17 mouse cellular contexts compared by ENCODE assay signal in genomic region chr7:49071141-49071567, GRCm38 (mm10).
DNase-seq lines count a peak whose midpoint lies in the region; ATAC-seq lines count a peak whose summit lies in the region.
"Had no signal": no experiment of that assay in that cellular context is flagged by ENCODE, and none has a peak within 500 bp of the region (broad histone marks: within the 10 kb centered on the region; RNA-seq: fewer than 3 reads in every experiment).

No protein-coding gene starts in this region.

- H3K4me1 ChIP-seq in hindbrain, embryonic 15.5 days (replicated peaks) = peaks cover 56% of the 10 kb centered on the region
- H3K4me1 ChIP-seq in neural tube, embryonic 14.5 days (ENCODE audit: control insufficient read depth, insufficient read depth, low read length) = peaks cover 37% of the 10 kb centered on the region
- H3K4me1 ChIP-seq: embryonic facial prominence, embryonic 12.5 days; liver, embryonic 15.5 days had no signal

- H3K27ac ChIP-seq in hindbrain, embryonic 15.5 days (replicated peaks) = peak overlapping the region; percentile 6; the same call in 1 of the 2 replicates
- peak overlapping the region; percentile 12; the same call in 1 of the 2 replicates for H3K27ac ChIP-seq in neural tube, embryonic 14.5 days (ENCODE audit: low read depth, low read length)
- H3K27ac ChIP-seq: embryonic facial prominence, embryonic 12.5 days; limb, embryonic 12.5 days; liver, embryonic 15.5 days had no signal

- no peaks in the 10 kb centered on the region for H3K9me3 ChIP-seq in hindbrain, embryonic 15.5 days
- H3K9me3 ChIP-seq in neural tube, embryonic 14.5 days (ENCODE audit: control insufficient read depth, low read length) = no peaks in the 10 kb centered on the region
- H3K9me3 ChIP-seq: embryonic facial prominence, embryonic 12.5 days; limb, embryonic 12.5 days; liver, embryonic 15.5 days had no signal

- no peak for DNase-seq in frontal cortex, postnatal 10 days (ENCODE audit: low spot score in 2 of 2)
- DNase-seq in brain, adult 2 months (ENCODE audit: low read depth, low spot score) = peak; percentile 79
- DNase-seq in urinary bladder, postnatal 25 days (ENCODE audit: low spot score) = no peak
- DNase-seq in frontal cortex, postnatal 25 days (ENCODE audit: low spot score in 2 of 2) = no peak
- no peak for DNase-seq in cerebellum, adult 9-10 months
- DNase-seq: adrenal gland, adult 8-10 months; cerebellum, postnatal 10 days; kidney, postnatal 10 days; right cerebral cortex, postnatal 4 days; thymus, adult 2 months had no signal

- ATAC-seq in frontal cortex, adult (ENCODE audit: low TSS enrichment) = peak; percentile 42
- ATAC-seq in hindbrain, embryonic 15.5 days (ENCODE audit: low FRiP score, low read depth) = no peak
- no peak for ATAC-seq in neural tube, embryonic 14.5 days (ENCODE audit: low read depth)
- ATAC-seq: intestine, postnatal 0 days had no signal

- no peak overlapping the region for H3K9ac ChIP-seq in hindbrain, embryonic 15.5 days
- H3K9ac ChIP-seq in neural tube, embryonic 14.5 days (replicated peaks; ENCODE audit: low read depth, low read length) = no peak overlapping the region
- H3K9ac ChIP-seq: embryonic facial prominence, embryonic 12.5 days; limb, embryonic 12.5 days; liver, embryonic 15.5 days had no signal

- H3K36me3 ChIP-seq in hindbrain, embryonic 15.5 days = no peaks in the 10 kb centered on the region
- no peaks in the 10 kb centered on the region for H3K36me3 ChIP-seq in neural tube, embryonic 14.5 days (ENCODE audit: control insufficient read depth, insufficient read depth, low read length)
- H3K36me3 ChIP-seq: embryonic facial prominence, embryonic 12.5 days; limb, embryonic 12.5 days; liver, embryonic 15.5 days had no signal

- 18% methylated on average over 7 of the region's 7 CpGs for WGBS in hindbrain, embryonic 15.5 days
- 7% methylated on average over 7 of the region's 7 CpGs for WGBS in neural tube, embryonic 14.5 days

- H3K27me3 ChIP-seq in hindbrain, embryonic 15.5 days = no peaks in the 10 kb centered on the region
- no peaks in the 10 kb centered on the region for H3K27me3 ChIP-seq in neural tube, embryonic 14.5 days (ENCODE audit: control insufficient read depth, insufficient read depth, low read length)

- H3K4me3 ChIP-seq in hindbrain, embryonic 15.5 days = no peak overlapping the region
- no peak overlapping the region for H3K4me3 ChIP-seq in neural tube, embryonic 14.5 days (ENCODE audit: low read depth, low read length)
- H3K4me3 ChIP-seq: embryonic facial prominence, embryonic 12.5 days; limb, embryonic 12.5 days; liver, embryonic 15.5 days had no signal

- no peak overlapping the region for H3K4me2 ChIP-seq in hindbrain, embryonic 15.5 days
- no peak overlapping the region for H3K4me2 ChIP-seq in neural tube, embryonic 14.5 days (ENCODE audit: low read depth, low read length)
- H3K4me2 ChIP-seq: embryonic facial prominence, embryonic 12.5 days; limb, embryonic 12.5 days; liver, embryonic 15.5 days had no signal
